Mouse (Mus musculus) lung, postnatal 25 days (tissue): Measurements from ENCODE around the gene Zfp36l2.
A peak's percentile ranks its signal among the peaks of the same experiment; 100 is the strongest.

Experiments
- DNase-seq: peaks from one replicate; pipeline ENCODE4 v3.0.0; 2022; ENCODE audit warnings: low spot score

The Zfp36l2 gene

GRCm38 (mm10) chr17:84152206-84152975 is 35.4 kb downstream of the Zfp36l2 start:
- DNase-seq: no peak

- no peak for DNase-seq
Observed at GRCm38 (mm10) chr17:84151306-84151705, 36.4 kb downstream of the Zfp36l2 start.

GRCm38 (mm10) chr17:84150291-84150690 is 37.5 kb downstream of the Zfp36l2 start:
- DNase-seq: no peak

GRCm38 (mm10) chr17:84149566-84149965 is 38.2 kb downstream of the Zfp36l2 start:
- no peak for DNase-seq

- peak; percentile 87 for DNase-seq
Observed at GRCm38 (mm10) chr17:84148499-84149484, 39.0 kb downstream of the Zfp36l2 start.

GRCm38 (mm10) chr17:84147183-84148108 is 40.3 kb downstream of the Zfp36l2 start:
- no peak for DNase-seq

- DNase-seq: no peak
Observed at GRCm38 (mm10) chr17:84146458-84147182, 41.1 kb downstream of the Zfp36l2 start.

- peak; percentile 86 for DNase-seq
Observed at GRCm38 (mm10) chr17:84145826-84146287, 41.9 kb downstream of the Zfp36l2 start.

GRCm38 (mm10) chr17:84144762-84145599 is 42.8 kb downstream of the Zfp36l2 start:
- no peak for DNase-seq

GRCm38 (mm10) chr17:84144130-84144529 is 43.6 kb downstream of the Zfp36l2 start:
- DNase-seq: no peak

- DNase-seq: peak; percentile 45
Observed at GRCm38 (mm10) chr17:84143219-84143844, 44.4 kb downstream of the Zfp36l2 start.

GRCm38 (mm10) chr17:84141691-84142090 is 46.1 kb downstream of the Zfp36l2 start:
- DNase-seq: peak; percentile 73

GRCm38 (mm10) chr17:84140822-84141507 is 46.8 kb downstream of the Zfp36l2 start:
- peak; percentile 65 for DNase-seq

GRCm38 (mm10) chr17:84137393-84138171 is 50.2 kb downstream of the Zfp36l2 start:
- no peak for DNase-seq

GRCm38 (mm10) chr17:84136669-84137392 is 50.9 kb downstream of the Zfp36l2 start:
- no peak for DNase-seq

GRCm38 (mm10) chr17:84136217-84136616 is 51.5 kb downstream of the Zfp36l2 start:
- DNase-seq: no peak

GRCm38 (mm10) chr17:84135243-84135642 is 52.5 kb downstream of the Zfp36l2 start:
- no peak for DNase-seq
